ENCODE assay signal across 8 mouse cellular contexts in the genomic region with DNA sequence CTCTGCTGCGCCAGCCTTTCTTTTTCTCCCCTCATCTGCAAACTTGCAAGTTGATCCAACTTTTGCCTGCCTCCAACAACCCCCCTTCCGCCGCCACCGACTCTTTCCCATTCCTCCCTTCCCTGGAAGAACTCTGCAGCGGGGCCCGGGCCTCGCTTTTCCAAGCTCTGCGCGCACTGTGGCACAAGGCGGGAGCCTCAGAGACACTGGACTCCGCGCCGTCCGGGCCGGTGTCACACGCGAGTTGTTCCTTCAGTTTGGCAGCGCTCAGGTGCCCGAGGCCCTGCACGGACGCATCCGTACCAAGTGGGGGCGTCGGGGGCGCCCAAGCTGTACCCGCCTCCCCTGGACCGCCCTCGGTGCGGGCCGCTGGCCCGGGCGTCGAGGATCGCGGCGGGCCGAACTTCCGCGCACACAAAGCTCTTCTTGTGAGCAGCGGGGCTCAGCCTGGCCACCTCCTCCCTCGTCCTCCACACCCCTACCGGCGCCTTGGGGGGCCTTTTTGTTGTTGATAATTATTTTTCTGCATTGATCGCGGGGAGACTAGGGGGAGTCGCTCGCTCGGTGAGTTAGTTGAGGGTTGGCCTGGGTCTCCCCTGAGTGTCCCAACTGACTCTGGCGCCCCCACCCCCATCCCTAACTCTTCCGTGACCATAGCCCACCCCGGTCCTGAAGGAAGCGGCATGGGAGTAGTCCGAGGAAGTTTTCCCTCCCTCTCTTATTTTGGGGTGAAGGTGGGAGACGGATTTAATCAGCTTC. TPM values are rescaled to one million over a fixed set of nuclear protein-coding genes. Genes with fewer than 3 reads are reported as not detected.
DNase-seq lines count a peak whose midpoint lies in the region; ATAC-seq lines count a peak whose summit lies in the region.

No protein-coding gene starts in this region.

- no peaks in the 10 kb centered on the region for H3K27me3 ChIP-seq in kidney, embryonic 14.5 days (ENCODE audit: control insufficient read depth, insufficient read depth, low read length)
- no peaks in the 10 kb centered on the region for H3K27me3 ChIP-seq in forebrain, embryonic 15.5 days
- no peaks in the 10 kb centered on the region for H3K27me3 ChIP-seq in kidney, embryonic 15.5 days
- no peaks in the 10 kb centered on the region for H3K27me3 ChIP-seq in stomach, embryonic 16.5 days (ENCODE audit: control insufficient read depth, insufficient read depth, low read length)

- peak; percentile 48 for ATAC-seq in kidney, embryonic 14.5 days (ENCODE audit: low FRiP score, low TSS enrichment)
- ATAC-seq in forebrain, embryonic 15.5 days (replicated peaks) = peak; percentile 29
- ATAC-seq in kidney, embryonic 15.5 days (replicated peaks; ENCODE audit: low FRiP score) = peak; percentile 40
- ATAC-seq in stomach, embryonic 16.5 days (ENCODE audit: insufficient read depth, low FRiP score) = peak; percentile 7; the same call in 1 of the 2 replicates

- no peaks in the 10 kb centered on the region for H3K9me3 ChIP-seq in kidney, embryonic 14.5 days (ENCODE audit: control insufficient read depth, low read length)
- no peaks in the 10 kb centered on the region for H3K9me3 ChIP-seq in forebrain, embryonic 15.5 days
- H3K9me3 ChIP-seq in kidney, embryonic 15.5 days (replicated peaks) = no peaks in the 10 kb centered on the region
- H3K9me3 ChIP-seq in stomach, embryonic 16.5 days (replicated peaks; ENCODE audit: control insufficient read depth, low read length) = no peaks in the 10 kb centered on the region

- peak overlapping the region; percentile 99 for H3K9ac ChIP-seq in kidney, embryonic 14.5 days (ENCODE audit: low read depth, low read length)
- H3K9ac ChIP-seq in forebrain, embryonic 15.5 days (replicated peaks) = peak overlapping the region; percentile 69
- H3K9ac ChIP-seq in kidney, embryonic 15.5 days = peak overlapping the region; percentile 97
- peak overlapping the region; percentile 99 for H3K9ac ChIP-seq in stomach, embryonic 16.5 days (ENCODE audit: low read length)

- H3K4me1 ChIP-seq in kidney, embryonic 14.5 days (ENCODE audit: control insufficient read depth, insufficient read depth, low read length) = peaks cover 40% of the 10 kb centered on the region
- H3K4me1 ChIP-seq in forebrain, embryonic 15.5 days = peaks cover 63% of the 10 kb centered on the region
- peaks cover 68% of the 10 kb centered on the region for H3K4me1 ChIP-seq in kidney, embryonic 15.5 days
- peaks cover 58% of the 10 kb centered on the region for H3K4me1 ChIP-seq in stomach, embryonic 16.5 days (ENCODE audit: control insufficient read depth, insufficient read depth, low read length)

- peak overlapping the region; percentile 64 for H3K4me2 ChIP-seq in kidney, embryonic 14.5 days (replicated peaks; ENCODE audit: low read depth, low read length)
- peak overlapping the region; percentile 67 for H3K4me2 ChIP-seq in forebrain, embryonic 15.5 days (replicated peaks)
- peak overlapping the region; percentile 78 for H3K4me2 ChIP-seq in kidney, embryonic 15.5 days
- peak overlapping the region; percentile 78 for H3K4me2 ChIP-seq in stomach, embryonic 16.5 days (ENCODE audit: low read depth, low read length)

- peaks cover 35% of the 10 kb centered on the region for H3K36me3 ChIP-seq in kidney, embryonic 14.5 days (ENCODE audit: control insufficient read depth, insufficient read depth, low read length)
- H3K36me3 ChIP-seq in forebrain, embryonic 15.5 days = 0 out of 2 replicates have a peak, but pooled peaks cover 2% of the 10 kb centered on the region
- peaks cover 40% of the 10 kb centered on the region for H3K36me3 ChIP-seq in kidney, embryonic 15.5 days
- 0 out of 2 replicates have a peak, but pooled peaks cover 7% of the 10 kb centered on the region for H3K36me3 ChIP-seq in stomach, embryonic 16.5 days (ENCODE audit: control insufficient read depth, insufficient read depth, low read length)

- WGBS in kidney, embryonic 14.5 days = 2% methylated on average over 54 of the region's 54 CpGs
- WGBS in forebrain, embryonic 15.5 days = 2% methylated on average over 54 of the region's 54 CpGs
- WGBS in kidney, embryonic 15.5 days = 1% methylated on average over 54 of the region's 54 CpGs
- 2% methylated on average over 53 of the region's 54 CpGs for WGBS in stomach, embryonic 16.5 days

- peak overlapping the region; percentile 98 for H3K27ac ChIP-seq in kidney, embryonic 14.5 days (ENCODE audit: low read depth, low read length)
- H3K27ac ChIP-seq in forebrain, embryonic 15.5 days (replicated peaks) = peak overlapping the region; percentile 88
- peak overlapping the region; percentile 97 for H3K27ac ChIP-seq in kidney, embryonic 15.5 days
- peak overlapping the region; percentile 98 for H3K27ac ChIP-seq in stomach, embryonic 16.5 days (ENCODE audit: low read length)

- H3K4me3 ChIP-seq in kidney, embryonic 14.5 days (ENCODE audit: low read length) = peak overlapping the region; percentile 93
- H3K4me3 ChIP-seq in forebrain, embryonic 15.5 days = peak overlapping the region; percentile 59
- H3K4me3 ChIP-seq in kidney, embryonic 15.5 days (replicated peaks) = peak overlapping the region; percentile 83
- peak overlapping the region; percentile 82 for H3K4me3 ChIP-seq in stomach, embryonic 16.5 days (replicated peaks; ENCODE audit: low read length)

- intact Hi-C loops in left cerebral cortex, postnatal 25 days (cut with DNase I) = loop anchor here (5.0 kb wide), 1 partner anchor 60 kb away; no protein-coding TSS in a partner anchor

- DNase-seq in kidney, adult 11 months = no peak
- peak; percentile 68 for DNase-seq in adrenal gland, postnatal 10 days
- peak; percentile 53 for DNase-seq in lung, postnatal 36 days
- no peak for DNase-seq in left cerebral cortex, postnatal 25 days (ENCODE audit: low spot score in 2 of 2)

RNA-seq across cellular contexts. Expression of a gene that starts 0.8 kb away (rescaled TPM):
- 101 and 167 TPM in 2 replicates for polyA plus RNA-seq in kidney, embryonic 14.5 days (2014; fragmentation: Nextera tagmentation; extraction: Ambion mirVana)
- 100 to 1,000 TPM; 127 to 128 TPM for total RNA-seq in adrenal gland, postnatal 10 days (2021)
- polyA plus RNA-seq in forebrain, embryonic 15.5 days (2015; fragmentation: Nextera tagmentation; extraction: Ambion mirVana) = 60.3 and 61.7 TPM in 2 replicates
- 155 and 168 TPM in 2 replicates for polyA plus RNA-seq in kidney, embryonic 15.5 days (2015; fragmentation: Nextera tagmentation; extraction: Ambion mirVana)
- polyA plus RNA-seq in stomach, embryonic 16.5 days (2015; fragmentation: Nextera tagmentation; extraction: Ambion mirVana) = 120 and 126 TPM in 2 replicates
- 10 to 100 TPM in 1 of 2 experiments, 1 to 10 TPM in 1; 7.9 to 14.8 TPM for total RNA-seq in left cerebral cortex, postnatal 25 days (2021)

RNA-seq across cellular contexts. Expression of a gene that starts 5.5 kb away (rescaled TPM):
- 269 and 360 TPM in 2 replicates for polyA plus RNA-seq in kidney, embryonic 14.5 days (2014; fragmentation: Nextera tagmentation; extraction: Ambion mirVana)
- total RNA-seq in adrenal gland, postnatal 10 days (2021) = 100 to 1,000 TPM; 204 to 212 TPM
- polyA plus RNA-seq in forebrain, embryonic 15.5 days (2015; fragmentation: Nextera tagmentation; extraction: Ambion mirVana) = 269 and 282 TPM in 2 replicates
- 265 and 305 TPM in 2 replicates for polyA plus RNA-seq in kidney, embryonic 15.5 days (2015; fragmentation: Nextera tagmentation; extraction: Ambion mirVana)
- 206 and 264 TPM in 2 replicates for polyA plus RNA-seq in stomach, embryonic 16.5 days (2015; fragmentation: Nextera tagmentation; extraction: Ambion mirVana)
- total RNA-seq in left cerebral cortex, postnatal 25 days (2021) = 10 to 100 TPM; 89.1 to 94.2 TPM

RNA-seq across cellular contexts. Expression of a gene that starts 14.7 kb away (rescaled TPM):
- 6.9 and 9.6 TPM in 2 replicates for polyA plus RNA-seq in kidney, embryonic 14.5 days (2014; fragmentation: Nextera tagmentation; extraction: Ambion mirVana)
- 1 to 10 TPM; 6.2 to 7.9 TPM for total RNA-seq in adrenal gland, postnatal 10 days (2021)
- 5.0 and 5.2 TPM in 2 replicates for polyA plus RNA-seq in forebrain, embryonic 15.5 days (2015; fragmentation: Nextera tagmentation; extraction: Ambion mirVana)
- 11.0 and 11.4 TPM in 2 replicates for polyA plus RNA-seq in kidney, embryonic 15.5 days (2015; fragmentation: Nextera tagmentation; extraction: Ambion mirVana)
- 19.0 and 23.0 TPM in 2 replicates for polyA plus RNA-seq in stomach, embryonic 16.5 days (2015; fragmentation: Nextera tagmentation; extraction: Ambion mirVana)
- total RNA-seq in left cerebral cortex, postnatal 25 days (2021) = 1 to 10 TPM; 1.7 to 2.8 TPM

RNA-seq across cellular contexts. Expression of a gene that starts 31.7 kb away (rescaled TPM):
- polyA plus RNA-seq in kidney, embryonic 14.5 days (2014; fragmentation: Nextera tagmentation; extraction: Ambion mirVana) = 32.0 and 47.0 TPM in 2 replicates
- total RNA-seq in adrenal gland, postnatal 10 days (2021) = 10 to 100 TPM; 71.9 to 89.4 TPM
- 32.5 and 33.9 TPM in 2 replicates for polyA plus RNA-seq in forebrain, embryonic 15.5 days (2015; fragmentation: Nextera tagmentation; extraction: Ambion mirVana)
- polyA plus RNA-seq in kidney, embryonic 15.5 days (2015; fragmentation: Nextera tagmentation; extraction: Ambion mirVana) = 46.8 and 54.6 TPM in 2 replicates
- 39.6 and 40.3 TPM in 2 replicates for polyA plus RNA-seq in stomach, embryonic 16.5 days (2015; fragmentation: Nextera tagmentation; extraction: Ambion mirVana)
- total RNA-seq in left cerebral cortex, postnatal 25 days (2021) = 10 to 100 TPM; 20.6 to 26.9 TPM

RNA-seq across cellular contexts. Expression of a gene that starts 43.6 kb away (rescaled TPM):
- polyA plus RNA-seq in kidney, embryonic 14.5 days (2014; fragmentation: Nextera tagmentation; extraction: Ambion mirVana) = 6.1 and 6.9 TPM in 2 replicates
- under 1 TPM; 0.39 to 0.87 TPM for total RNA-seq in adrenal gland, postnatal 10 days (2021)
- 22.9 and 23.8 TPM in 2 replicates for polyA plus RNA-seq in forebrain, embryonic 15.5 days (2015; fragmentation: Nextera tagmentation; extraction: Ambion mirVana)
- polyA plus RNA-seq in kidney, embryonic 15.5 days (2015; fragmentation: Nextera tagmentation; extraction: Ambion mirVana) = 6.3 and 6.8 TPM in 2 replicates
- 1.5 TPM in 2 replicates for polyA plus RNA-seq in stomach, embryonic 16.5 days (2015; fragmentation: Nextera tagmentation; extraction: Ambion mirVana)
- total RNA-seq in left cerebral cortex, postnatal 25 days (2021) = 1 to 10 TPM; 3.5 to 6.6 TPM

Comparison
In these comparisons a context has a peak if more than half of its experiments do, and no peak if none do; other contexts are left out.
1. DNase-seq: peak in adrenal gland, postnatal 10 days (single experiment) and lung, postnatal 36 days (single experiment); none in kidney, adult 11 months (single experiment) and left cerebral cortex, postnatal 25 days (0 of 2).
2. Peak in every context shown above with its lines, with median percentiles within 50 percentile points of each other: ATAC-seq, H3K27ac ChIP-seq, H3K4me2 ChIP-seq, H3K4me3 ChIP-seq and H3K9ac ChIP-seq.